Mouse (Mus musculus) left cerebral cortex, adult 11 months (tissue): ENCODE results near the gene Rasl11a.
"Not testable (repeated sequence)": the region's sequence is repeated elsewhere in the genome, so short reads cannot be mapped to it uniquely, and the experiment has no call there.

Experiments
- DNase-seq: peaks from one replicate; pipeline ENCODE4 v3.0.0; 2022; ENCODE audit warnings: low spot score

The Rasl11a gene

GRCm38 (mm10) chr5:146893478-146894182 is 48.8 kb downstream of the Rasl11a start:
- no peak for DNase-seq

DNA sequence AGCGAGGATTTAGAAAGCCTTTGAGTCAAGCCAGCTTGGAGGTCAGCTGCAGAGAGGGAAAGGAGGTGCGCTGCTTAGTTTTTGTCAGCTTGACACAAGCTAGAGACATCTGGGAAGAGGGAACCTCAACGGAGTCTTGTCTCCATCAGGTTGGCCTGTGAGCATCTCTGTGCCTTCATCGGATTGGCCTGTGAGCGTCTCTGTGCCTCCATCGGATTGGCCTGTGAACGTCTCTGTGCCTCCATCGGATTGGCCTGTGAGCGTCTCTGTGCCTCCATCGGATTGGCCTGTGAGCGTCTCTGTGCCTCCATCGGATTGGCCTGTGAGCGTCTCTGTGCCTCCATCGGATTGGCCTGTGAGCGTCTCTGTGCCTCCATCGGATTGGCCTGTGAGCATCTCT is 50.8 kb downstream of the Rasl11a start:
- DNase-seq, result not testable (repeated sequence)

DNA sequence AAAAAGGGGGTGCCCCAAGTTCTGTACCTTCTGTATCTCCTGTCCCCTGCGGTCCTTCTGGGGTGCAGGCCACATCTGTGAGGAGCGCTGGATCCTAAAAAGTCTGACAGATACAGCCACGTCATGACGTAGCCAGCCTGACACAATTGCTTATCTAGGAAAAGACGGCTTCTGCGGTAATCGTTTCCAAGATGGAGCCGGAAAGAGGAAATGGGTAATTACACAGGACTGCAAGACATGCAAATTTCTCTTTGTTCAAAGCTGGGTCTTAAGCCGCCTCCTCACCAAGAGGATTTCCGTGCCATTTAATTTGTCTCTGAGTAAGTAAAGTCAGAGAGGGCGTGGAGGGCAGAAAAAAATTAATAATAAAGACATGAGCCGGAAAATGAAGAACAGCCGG is 52.1 kb downstream of the Rasl11a start:
- DNase-seq, result no peak
